Mouse (Mus musculus): ENCODE data around the gene Nsun2. TPM values are rescaled to one million over a fixed set of nuclear protein-coding genes. Genes with fewer than 3 reads are reported as not detected.
"Not testable (repeated sequence)": the region's sequence is repeated elsewhere in the genome, so short reads cannot be mapped to it uniquely, and the experiment has no call there.

The Nsun2 gene
- total RNA-seq, 2 experiments from 2014 or later = 84.5 to 89.7 TPM

GRCm38 (mm10) chr13:69627941-69628340, 94.4 kb downstream of the Nsun2 start:
- no peak for DNase-seq
- intact Hi-C loops (cut with DNase I) = loop anchor here (5.0 to 10.0 kb wide), 2 partner anchors 121 to 957 kb away; no protein-coding TSS in a partner anchor

GRCm38 (mm10) chr13:69630576-69630975, 97.0 kb downstream of the Nsun2 start:
- no peak for DNase-seq
- intact Hi-C loops (cut with DNase I) = no loop called here

- DNase-seq = no peak
- intact Hi-C loops (cut with DNase I) = no loop called here
Observed at GRCm38 (mm10) chr13:69631111-69631510, 97.6 kb downstream of the Nsun2 start.

GRCm38 (mm10) chr13:69631659-69632058, 98.1 kb downstream of the Nsun2 start:
- intact Hi-C loops (cut with DNase I) = no loop called here
- no peak for DNase-seq

GRCm38 (mm10) chr13:69633551-69633950, 100.0 kb downstream of the Nsun2 start:
- no peak for DNase-seq

GRCm38 (mm10) chr13:69633988-69634387, 100.4 kb downstream of the Nsun2 start:
- no peak for DNase-seq
- intact Hi-C loops (cut with DNase I) = no loop called here

More at GRCm38 (mm10) chr13:69633551-69633950, 100.0 kb downstream of the Nsun2 start:
- intact Hi-C loops (cut with DNase I) = no loop called here

GRCm38 (mm10) chr13:69635836-69636235, 102.3 kb downstream of the Nsun2 start:
- DNase-seq; intact Hi-C loops (cut with DNase I): not testable (repeated sequence)

GRCm38 (mm10) chr13:69636375-69636774, 102.8 kb downstream of the Nsun2 start:
- intact Hi-C loops (cut with DNase I) = no loop called here
- no peak for DNase-seq

- intact Hi-C loops (cut with DNase I) = no loop called here
- DNase-seq = no peak
Observed at GRCm38 (mm10) chr13:69636816-69637215, 103.3 kb downstream of the Nsun2 start.

GRCm38 (mm10) chr13:69637657-69638056, 104.1 kb downstream of the Nsun2 start:
- DNase-seq = no peak
- intact Hi-C loops (cut with DNase I) = no loop called here

GRCm38 (mm10) chr13:69638108-69638626, 104.6 kb downstream of the Nsun2 start:
- no peak for DNase-seq
- intact Hi-C loops (cut with DNase I) = no loop called here

- no peak for DNase-seq
- intact Hi-C loops (cut with DNase I) = no loop called here
Observed at GRCm38 (mm10) chr13:69639251-69639650, 105.7 kb downstream of the Nsun2 start.

- DNase-seq = no peak
- intact Hi-C loops (cut with DNase I) = no loop called here
Observed at GRCm38 (mm10) chr13:69640126-69640525, 106.6 kb downstream of the Nsun2 start.

GRCm38 (mm10) chr13:69640541-69640940, 107.0 kb downstream of the Nsun2 start:
- no peak for DNase-seq
- intact Hi-C loops (cut with DNase I) = no loop called here

- no peak for DNase-seq
- intact Hi-C loops (cut with DNase I) = no loop called here
Observed at GRCm38 (mm10) chr13:69641017-69641416, 107.5 kb downstream of the Nsun2 start.

GRCm38 (mm10) chr13:69642656-69643216, 109.2 kb downstream of the Nsun2 start:
- intact Hi-C loops (cut with DNase I) = no loop called here
- no peak for DNase-seq

GRCm38 (mm10) chr13:69643937-69644336, 110.4 kb downstream of the Nsun2 start:
- no peak for DNase-seq
- intact Hi-C loops (cut with DNase I) = no loop called here

GRCm38 (mm10) chr13:69644427-69645166, 111.1 kb downstream of the Nsun2 start:
- intact Hi-C loops (cut with DNase I) = no loop called here
- DNase-seq = no peak

GRCm38 (mm10) chr13:69645694-69646423, 112.3 kb downstream of the Nsun2 start:
- DNase-seq = no peak
- intact Hi-C loops (cut with DNase I) = no loop called here

- DNase-seq = no peak
- intact Hi-C loops (cut with DNase I) = no loop called here
Observed at GRCm38 (mm10) chr13:69646481-69646880, 112.9 kb downstream of the Nsun2 start.

GRCm38 (mm10) chr13:69654508-69654907, 121.0 kb downstream of the Nsun2 start:
- DNase-seq = no peak
- intact Hi-C loops (cut with DNase I) = no loop called here
